Mouse (Mus musculus): ENCODE measurements around the gene Ovol3.

- no peak for TF ChIP-seq MAX (IDR thresholded peaks at IDR 0.05; ENCODE audit: low read depth)
- TF ChIP-seq TCF12 (IDR thresholded peaks at IDR 0.05; ENCODE audit: insufficient read depth, poor library complexity, severe bottlenecking): no peak
- TF ChIP-seq POLR2A (IDR thresholded peaks at IDR 0.05; ENCODE audit: insufficient read length, low read depth): no peak
- no peak for TF ChIP-seq MYOD1 (IDR thresholded peaks at IDR 0.05; ENCODE audit: control insufficient read depth in 1 of 3, insufficient read length in 2 of 3, low read depth in 2 of 3)
Measured at GRCm38 (mm10) chr7:30211025-30211424, 24.5 kb downstream of the Ovol3 start.
